In genomic region chr12:39667701-39668100, GRCm38 (mm10) we compare ENCODE assay signal across 20 mouse cellular contexts.
DNase-seq lines count a peak whose midpoint lies in the region; ATAC-seq and TF ChIP-seq lines count a peak whose summit lies in the region.
"Had no signal": no experiment of that assay in that cellular context is flagged by ENCODE, and none has a peak within 500 bp of the region (broad histone marks: within the 10 kb centered on the region; RNA-seq: fewer than 3 reads in every experiment).

No protein-coding gene starts in this region.

- no peak overlapping the region for H3K4me2 ChIP-seq in midbrain, embryonic 11.5 days
- no peak overlapping the region for H3K4me2 ChIP-seq in midbrain, postnatal 0 days (ENCODE audit: low read depth, low read length, poor library complexity, severe bottlenecking)
- H3K4me2 ChIP-seq in midbrain, embryonic 15.5 days: no peak overlapping the region
- H3K4me2 ChIP-seq: embryonic facial prominence, embryonic 13.5 days; heart, embryonic 12.5 days had no signal

- H3K9ac ChIP-seq in midbrain, embryonic 11.5 days (ENCODE audit: low read length): no peak overlapping the region
- no peak overlapping the region for H3K9ac ChIP-seq in midbrain, postnatal 0 days (replicated peaks; ENCODE audit: low read length, poor library complexity, severe bottlenecking)
- no peak overlapping the region for H3K9ac ChIP-seq in ES-E14 (ENCODE audit: insufficient read depth, low read depth, low read length, poor library complexity, severe bottlenecking)
- no peak overlapping the region for H3K9ac ChIP-seq in midbrain, embryonic 15.5 days
- H3K9ac ChIP-seq: embryonic facial prominence, embryonic 13.5 days; heart, embryonic 12.5 days had no signal

- H3K27me3 ChIP-seq in midbrain, embryonic 11.5 days (ENCODE audit: control insufficient read depth, insufficient read depth, low read length): no peaks in the 10 kb centered on the region
- H3K27me3 ChIP-seq in midbrain, postnatal 0 days (ENCODE audit: insufficient read depth, low read length): no peaks in the 10 kb centered on the region
- no peaks in the 10 kb centered on the region for H3K27me3 ChIP-seq in midbrain, embryonic 15.5 days (replicated peaks)
- H3K27me3 ChIP-seq: embryonic facial prominence, embryonic 13.5 days; heart, embryonic 12.5 days had no signal

- WGBS in midbrain, embryonic 11.5 days: 19% methylated on average over 2 of the region's 2 CpGs
- 25% methylated on average over 2 of the region's 2 CpGs for WGBS in midbrain, postnatal 0 days
- WGBS in midbrain, embryonic 15.5 days: 11% methylated on average over 2 of the region's 2 CpGs

- in situ Hi-C loops in ES-E14 (cut with MboI; ENCODE audit: low sequenced_read_pairs in 2 of 2, unreplicated experiment in 2 of 2): loop anchor here (10.0 to 25.0 kb wide), 2 partner anchors 370 to 377 kb away; partner anchors contain the start of gene Arl4a (in 1 of the 2)

- no peaks in the 10 kb centered on the region for H3K9me3 ChIP-seq in midbrain, embryonic 11.5 days (ENCODE audit: control insufficient read depth, low read length)
- H3K9me3 ChIP-seq in midbrain, postnatal 0 days (ENCODE audit: low read length): no peaks in the 10 kb centered on the region
- H3K9me3 ChIP-seq in ES-E14 (ENCODE audit: control insufficient read depth, insufficient read depth, low read depth, low read length): no peaks in the 10 kb centered on the region
- no peaks in the 10 kb centered on the region for H3K9me3 ChIP-seq in midbrain, embryonic 15.5 days
- H3K9me3 ChIP-seq: embryonic facial prominence, embryonic 13.5 days; heart, embryonic 12.5 days had no signal

- H3K4me1 ChIP-seq in midbrain, embryonic 11.5 days (ENCODE audit: control insufficient read depth, insufficient read depth, low read length): peaks cover 5% of the 10 kb centered on the region; the same call in 1 of the 2 replicates
- H3K4me1 ChIP-seq in midbrain, postnatal 0 days (ENCODE audit: insufficient read depth, low read length): no peaks in the 10 kb centered on the region
- peaks cover 2 to 6% of the 10 kb centered on the region in 2 experiments; a peak in 1 of 4 replicates for H3K4me1 ChIP-seq in ES-E14 (ENCODE audit: control insufficient read depth in 2 of 2, insufficient read depth in 2 of 2, low read length in 2 of 2, poor library complexity in 1 of 2)
- 0 out of 2 replicates have a peak, but pooled peaks cover 2% of the 10 kb centered on the region for H3K4me1 ChIP-seq in midbrain, embryonic 15.5 days
- H3K4me1 ChIP-seq: embryonic facial prominence, embryonic 13.5 days; heart, embryonic 12.5 days had no signal

- no peak for DNase-seq in midbrain, embryonic 11.5 days (ENCODE audit: low spot score, missing footprints)
- DNase-seq in midbrain, postnatal 0 days (ENCODE audit: low spot score): no peak
- peak; percentile 25 for DNase-seq in ES-E14 (ENCODE audit: low read depth, low spot score)
- peak; percentile 62 for DNase-seq in ZHBTc4 (ENCODE audit: low read depth, low spot score)
- no peak for DNase-seq in right cerebral cortex, adult 2 months (ENCODE audit: low spot score in 2 of 2)
- no peak for DNase-seq in cerebellum, adult 18-20 months
- DNase-seq: adrenal gland, adult 2 months; adrenal gland, postnatal 36 days; cerebellum, adult 11 months; cerebellum, adult 9-10 months; cerebellum, postnatal 36 days; gastrocnemius, adult 2 months; gastrocnemius, postnatal 25 days; heart, postnatal 36 days had no signal

- TF ChIP-seq CTCF in midbrain, postnatal 0 days (IDR thresholded peaks at IDR 0.05): no peak

- peak; percentile 85 for ATAC-seq in midbrain, embryonic 11.5 days (ENCODE audit: low FRiP score)
- no peak for ATAC-seq in midbrain, postnatal 0 days (ENCODE audit: low FRiP score)
- ATAC-seq in midbrain, embryonic 15.5 days (replicated peaks): peak; percentile 76; the same call in 1 of the 2 replicates
- ATAC-seq: hindbrain, embryonic 16.5 days; inflammation-experienced regulatory T-cells, adult 6 months; intestine, postnatal 0 days had no signal

- H3K36me3 ChIP-seq in midbrain, embryonic 11.5 days (ENCODE audit: control insufficient read depth, insufficient read depth, low read length): no peaks in the 10 kb centered on the region
- no peaks in the 10 kb centered on the region for H3K36me3 ChIP-seq in midbrain, postnatal 0 days (ENCODE audit: insufficient read depth, low read length)
- no peaks in the 10 kb centered on the region for H3K36me3 ChIP-seq in ES-E14 (ENCODE audit: control insufficient read depth, insufficient read depth, low read length, poor library complexity, severe bottlenecking)
- H3K36me3 ChIP-seq in midbrain, embryonic 15.5 days (replicated peaks): no peaks in the 10 kb centered on the region
- H3K36me3 ChIP-seq: embryonic facial prominence, embryonic 13.5 days; heart, embryonic 12.5 days had no signal

- H3K4me3 ChIP-seq in midbrain, embryonic 11.5 days (ENCODE audit: low read depth, low read length): no peak overlapping the region
- H3K4me3 ChIP-seq in midbrain, postnatal 0 days (ENCODE audit: low read depth, low read length): no peak overlapping the region
- H3K4me3 ChIP-seq in ES-E14 (ENCODE audit: insufficient read depth in 1 of 2, low read depth in 1 of 2, low read length in 2 of 2, poor library complexity in 1 of 2, severe bottlenecking in 1 of 2): no peak overlapping the region
- no peak overlapping the region for H3K4me3 ChIP-seq in midbrain, embryonic 15.5 days
- H3K4me3 ChIP-seq: embryonic facial prominence, embryonic 13.5 days; gastrocnemius, adult 2 months; heart, embryonic 12.5 days had no signal

- no peak overlapping the region for H3K27ac ChIP-seq in midbrain, embryonic 11.5 days (ENCODE audit: low read depth, low read length)
- H3K27ac ChIP-seq in midbrain, postnatal 0 days (ENCODE audit: low read depth, low read length): no peak overlapping the region
- H3K27ac ChIP-seq in ES-E14 (ENCODE audit: insufficient read depth, low read depth, low read length, poor library complexity, severe bottlenecking): no peak overlapping the region
- H3K27ac ChIP-seq in midbrain, embryonic 15.5 days: no peak overlapping the region
- H3K27ac ChIP-seq: embryonic facial prominence, embryonic 13.5 days; gastrocnemius, adult 2 months had no signal

TF ChIP-seq in ES-E14, 5 proteins besides CTCF, POLR2A, EP300 and RAD21:
- TF ChIP-seq MAFK (IDR thresholded peaks at IDR 0.05; ENCODE audit: insufficient read depth, low read depth, low read length): no peak
- no peak for TF ChIP-seq ZNF384 (IDR thresholded peaks at IDR 0.05; ENCODE audit: low read depth, low read length)
- TF ChIP-seq HCFC1 (IDR thresholded peaks at IDR 0.05; ENCODE audit: borderline replicate concordance, insufficient read depth, low read length): no peak
- no peak for TF ChIP-seq ZC3H11A (IDR thresholded peaks at IDR 0.05; ENCODE audit: borderline replicate concordance, low read depth, low read length)
- TF ChIP-seq CHD2 (IDR thresholded peaks at IDR 0.05; ENCODE audit: low read depth, low read length): no peak

Comparison
In these comparisons a context has a peak if more than half of its experiments do, and no peak if none do; other contexts are left out.
1. DNase-seq: peak in ES-E14 (single experiment) and ZHBTc4 (single experiment); none in midbrain, embryonic 11.5 days (single experiment), midbrain, postnatal 0 days (single experiment), right cerebral cortex, adult 2 months (0 of 2) and cerebellum, adult 18-20 months (0 of 2).